24 mouse cellular contexts compared by ENCODE assay signal in the genomic region with DNA sequence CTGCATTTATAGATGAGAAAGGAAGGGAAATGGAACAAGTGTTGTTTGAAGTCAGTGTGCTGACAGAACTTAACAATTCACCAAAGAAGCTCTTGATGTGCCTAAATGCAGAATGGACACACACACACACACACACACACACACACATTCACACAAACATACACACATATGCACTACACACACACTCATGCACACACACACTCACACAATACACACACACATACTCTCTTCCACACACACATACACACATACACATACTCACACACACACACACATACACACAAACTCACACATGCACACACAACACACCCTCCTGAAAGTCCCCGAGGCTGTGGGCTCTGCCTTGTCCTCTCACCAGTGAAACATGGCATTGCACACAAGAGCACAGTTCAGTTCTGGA. TPM values are rescaled to one million over a fixed set of nuclear protein-coding genes. Genes with fewer than 3 reads are reported as not detected.
DNase-seq lines count a peak whose midpoint lies in the region; ATAC-seq and TF ChIP-seq lines count a peak whose summit lies in the region.
"Had no signal": no experiment of that assay in that cellular context is flagged by ENCODE, and none has a peak within 500 bp of the region (broad histone marks: within the 10 kb centered on the region; RNA-seq: fewer than 3 reads in every experiment).

No protein-coding gene starts in this region.

- no peak overlapping the region for H3K27ac ChIP-seq in forebrain, embryonic 11.5 days (ENCODE audit: low read depth, low read length)
- no peak overlapping the region for H3K27ac ChIP-seq in forebrain, postnatal 0 days (ENCODE audit: low read depth, low read length)
- 0 out of 2 replicates have a peak overlapping the region, but pooled peaks have one; percentile 34 for H3K27ac ChIP-seq in heart, embryonic 12.5 days (ENCODE audit: poor library complexity, severe bottlenecking)
- H3K27ac ChIP-seq in heart, embryonic 16.5 days (ENCODE audit: low read length), result peak overlapping the region; percentile 62
- H3K27ac ChIP-seq: embryonic facial prominence, embryonic 15.5 days; forebrain, embryonic 10.5 days; forebrain, embryonic 15.5 days; hindbrain, embryonic 10.5 days; hindbrain, embryonic 14.5 days; intestine, embryonic 15.5 days had no signal

- intact Hi-C loops in heart, postnatal 10 days (cut with DNase I), result loop anchor here (5.0 kb wide), 1 partner anchor 82 kb away; no protein-coding TSS in a partner anchor
- intact Hi-C loops in heart, postnatal 36 days (cut with DNase I), result loop anchor here (5.0 kb wide), 1 partner anchor 77 kb away; a partner anchor contains a TSS

- 92% methylated on average over 1 of the region's 1 CpGs for WGBS in forebrain, embryonic 11.5 days
- 85% methylated on average over 1 of the region's 1 CpGs for WGBS in forebrain, postnatal 0 days
- WGBS in heart, embryonic 12.5 days, result 53% methylated on average over 1 of the region's 1 CpGs
- WGBS in heart, embryonic 16.5 days, result 58% methylated on average over 1 of the region's 1 CpGs

- ATAC-seq in forebrain, embryonic 11.5 days (replicated peaks; ENCODE audit: low FRiP score), result no peak
- ATAC-seq in forebrain, postnatal 0 days, result no peak
- no peak for ATAC-seq in heart, embryonic 12.5 days (ENCODE audit: insufficient number of reproducible peaks, low FRiP score)
- no peak for ATAC-seq in heart, embryonic 16.5 days (replicated peaks; ENCODE audit: extremely low read depth, insufficient read depth, low FRiP score)
- ATAC-seq: CD4-positive, CD25-positive, alpha-beta regulatory T cell, adult 4 months; forebrain, embryonic 15.5 days; intestine, embryonic 15.5 days had no signal

- H3K27me3 ChIP-seq in forebrain, embryonic 11.5 days (ENCODE audit: control insufficient read depth, insufficient read depth, low read length), result no peaks in the 10 kb centered on the region
- no peaks in the 10 kb centered on the region for H3K27me3 ChIP-seq in forebrain, postnatal 0 days (ENCODE audit: insufficient read depth, low read length)
- H3K27me3 ChIP-seq in heart, embryonic 12.5 days (replicated peaks), result peaks cover 13% of the 10 kb centered on the region
- peaks cover 3% of the 10 kb centered on the region; the same call in 1 of the 2 replicates for H3K27me3 ChIP-seq in heart, embryonic 16.5 days (ENCODE audit: control insufficient read depth, insufficient read depth, low read length)
- H3K27me3 ChIP-seq: embryonic facial prominence, embryonic 15.5 days; forebrain, embryonic 15.5 days; intestine, embryonic 15.5 days had no signal

- peak; percentile 25 for DNase-seq in forebrain, embryonic 11.5 days (ENCODE audit: low spot score)
- DNase-seq in forebrain, postnatal 0 days, result no peak
- DNase-seq in heart, postnatal 10 days, result no peak
- no peak for DNase-seq in heart, postnatal 36 days
- no peak for DNase-seq in layer of hippocampus, adult 11-12 months (ENCODE audit: low spot score)
- DNase-seq: adrenal gland, postnatal 10 days; B cell, adult 2 months; cerebellum, adult 11 months; cerebellum, adult 8-10 months; cerebellum, postnatal 14 days; embryo, embryonic 11 days; kidney, adult 18-20 months had no signal

- no peak overlapping the region for H3K9ac ChIP-seq in forebrain, embryonic 11.5 days (ENCODE audit: low read length)
- H3K9ac ChIP-seq in forebrain, postnatal 0 days, result no peak overlapping the region
- no peak overlapping the region for H3K9ac ChIP-seq in heart, embryonic 12.5 days
- no peak overlapping the region; the same call in 1 of the 2 replicates for H3K9ac ChIP-seq in heart, embryonic 16.5 days (ENCODE audit: low read length)
- H3K9ac ChIP-seq: embryonic facial prominence, embryonic 15.5 days; forebrain, embryonic 15.5 days; hindbrain, embryonic 14.5 days; intestine, embryonic 15.5 days had no signal

- H3K36me3 ChIP-seq in forebrain, embryonic 11.5 days (ENCODE audit: control insufficient read depth, insufficient read depth, low read length), result no peaks in the 10 kb centered on the region
- no peaks in the 10 kb centered on the region for H3K36me3 ChIP-seq in forebrain, postnatal 0 days (ENCODE audit: insufficient read depth)
- no peaks in the 10 kb centered on the region for H3K36me3 ChIP-seq in heart, embryonic 12.5 days
- no peaks in the 10 kb centered on the region for H3K36me3 ChIP-seq in heart, embryonic 16.5 days (ENCODE audit: control insufficient read depth, insufficient read depth)
- H3K36me3 ChIP-seq: embryonic facial prominence, embryonic 15.5 days; forebrain, embryonic 10.5 days; forebrain, embryonic 15.5 days; hindbrain, embryonic 10.5 days; intestine, embryonic 15.5 days had no signal

- H3K4me3 ChIP-seq in forebrain, embryonic 11.5 days (ENCODE audit: low read depth, low read length), result no peak overlapping the region
- no peak overlapping the region for H3K4me3 ChIP-seq in forebrain, postnatal 0 days (ENCODE audit: low read depth, low read length)
- H3K4me3 ChIP-seq in heart, embryonic 12.5 days, result no peak overlapping the region
- no peak overlapping the region for H3K4me3 ChIP-seq in heart, embryonic 16.5 days (ENCODE audit: low read length)
- H3K4me3 ChIP-seq: embryonic facial prominence, embryonic 15.5 days; erythroblast, embryonic 14.5 days; forebrain, embryonic 10.5 days; forebrain, embryonic 15.5 days; hindbrain, embryonic 10.5 days; intestine, embryonic 15.5 days had no signal

- no peaks in the 10 kb centered on the region for H3K4me1 ChIP-seq in forebrain, embryonic 11.5 days (replicated peaks; ENCODE audit: control insufficient read depth, insufficient read depth, low read length)
- H3K4me1 ChIP-seq in forebrain, postnatal 0 days (ENCODE audit: insufficient read depth), result no peaks in the 10 kb centered on the region
- peaks cover 22% of the 10 kb centered on the region for H3K4me1 ChIP-seq in heart, embryonic 12.5 days (replicated peaks)
- peaks cover 8% of the 10 kb centered on the region; the same call in 1 of the 2 replicates for H3K4me1 ChIP-seq in heart, embryonic 16.5 days (ENCODE audit: control insufficient read depth, insufficient read depth, low read length)
- H3K4me1 ChIP-seq: embryonic facial prominence, embryonic 15.5 days; forebrain, embryonic 15.5 days; intestine, embryonic 15.5 days had no signal

- no peaks in the 10 kb centered on the region for H3K9me3 ChIP-seq in forebrain, embryonic 11.5 days (ENCODE audit: control insufficient read depth, low read length)
- H3K9me3 ChIP-seq in forebrain, postnatal 0 days (ENCODE audit: low read length), result no peaks in the 10 kb centered on the region
- no peaks in the 10 kb centered on the region for H3K9me3 ChIP-seq in heart, embryonic 12.5 days (replicated peaks)
- no peaks in the 10 kb centered on the region for H3K9me3 ChIP-seq in heart, embryonic 16.5 days (replicated peaks; ENCODE audit: control insufficient read depth, low read length)
- H3K9me3 ChIP-seq: embryonic facial prominence, embryonic 15.5 days; forebrain, embryonic 10.5 days; forebrain, embryonic 15.5 days; hindbrain, embryonic 10.5 days; intestine, embryonic 15.5 days had no signal

- no peak for TF ChIP-seq CTCF in forebrain, postnatal 0 days (IDR thresholded peaks at IDR 0.05; ENCODE audit: low read depth)

- H3K4me2 ChIP-seq in forebrain, embryonic 11.5 days (ENCODE audit: low read depth, low read length, severe bottlenecking), result no peak overlapping the region
- no peak overlapping the region for H3K4me2 ChIP-seq in forebrain, postnatal 0 days (ENCODE audit: low read depth)
- H3K4me2 ChIP-seq in heart, embryonic 12.5 days, result no peak overlapping the region
- H3K4me2 ChIP-seq in heart, embryonic 16.5 days (ENCODE audit: low read depth, low read length), result no peak overlapping the region
- H3K4me2 ChIP-seq: embryonic facial prominence, embryonic 15.5 days; forebrain, embryonic 15.5 days; hindbrain, embryonic 14.5 days; intestine, embryonic 15.5 days had no signal

RNA-seq across cellular contexts. Expression of a gene that starts 26.1 kb away (rescaled TPM):
- polyA plus RNA-seq in forebrain, embryonic 11.5 days (2014; fragmentation: Nextera tagmentation; extraction: Ambion mirVana), result 0.48 and 0.59 TPM in 2 replicates
- total RNA-seq in forebrain, postnatal 0 days (2014; rRNA removed), result 0.24 and 0.54 TPM in 2 replicates
- polyA plus RNA-seq in forebrain, postnatal 0 days (2015; fragmentation: Nextera tagmentation; extraction: Ambion mirVana), result 0.15 and 0.24 TPM in 2 replicates
- 0.47 and 0.55 TPM in 2 replicates for polyA plus RNA-seq in heart, embryonic 12.5 days (2016; fragmentation: Nextera tagmentation; extraction: Ambion mirVana)
- total RNA-seq in heart, postnatal 10 days (2021), result under 1 TPM in 1 of 2 experiments, not detected in 1; 0.05 TPM
- polyA plus RNA-seq in heart, embryonic 16.5 days (2015; fragmentation: Nextera tagmentation; extraction: Ambion mirVana), result 1.5 and 4.5 TPM in 2 replicates
- not detected for total RNA-seq in heart, postnatal 36 days (2021)
- total RNA-seq: common myeloid progenitor, adult 5-6 weeks; granulocyte monocyte progenitor cell, adult 5-6 weeks had no signal
- polyA plus RNA-seq: erythroblast, embryonic 14.5 days had no signal

RNA-seq across cellular contexts. Expression of a gene that starts 51.8 kb away (rescaled TPM):
- polyA plus RNA-seq in forebrain, embryonic 11.5 days (2014; fragmentation: Nextera tagmentation; extraction: Ambion mirVana), result 19.7 and 21.9 TPM in 2 replicates
- 16.0 and 18.3 TPM in 2 replicates for total RNA-seq in forebrain, postnatal 0 days (2014; rRNA removed)
- polyA plus RNA-seq in forebrain, postnatal 0 days (2015; fragmentation: Nextera tagmentation; extraction: Ambion mirVana), result 11.9 and 13.9 TPM in 2 replicates
- 24.3 and 25.8 TPM in 2 replicates for polyA plus RNA-seq in heart, embryonic 12.5 days (2016; fragmentation: Nextera tagmentation; extraction: Ambion mirVana)
- 10 to 100 TPM; 17.8 to 19.2 TPM for total RNA-seq in heart, postnatal 10 days (2021)
- 18.6 and 18.8 TPM in 2 replicates for polyA plus RNA-seq in heart, embryonic 16.5 days (2015; fragmentation: Nextera tagmentation; extraction: Ambion mirVana)
- total RNA-seq in heart, postnatal 36 days (2021), result 10 to 100 TPM; 17.9 to 21.2 TPM

RNA-seq across cellular contexts. Expression of a gene that starts 51.8 kb away (rescaled TPM):
- 30.7 and 31.9 TPM in 2 replicates for polyA plus RNA-seq in forebrain, embryonic 11.5 days (2014; fragmentation: Nextera tagmentation; extraction: Ambion mirVana)
- total RNA-seq in forebrain, postnatal 0 days (2014; rRNA removed), result 22.2 and 23.2 TPM in 2 replicates
- 24.6 and 26.3 TPM in 2 replicates for polyA plus RNA-seq in forebrain, postnatal 0 days (2015; fragmentation: Nextera tagmentation; extraction: Ambion mirVana)
- 20.1 and 21.2 TPM in 2 replicates for polyA plus RNA-seq in heart, embryonic 12.5 days (2016; fragmentation: Nextera tagmentation; extraction: Ambion mirVana)
- 10 to 100 TPM; 14.5 to 15.8 TPM for total RNA-seq in heart, postnatal 10 days (2021)
- polyA plus RNA-seq in heart, embryonic 16.5 days (2015; fragmentation: Nextera tagmentation; extraction: Ambion mirVana), result 19.9 and 22.8 TPM in 2 replicates
- 10 to 100 TPM; 12.5 to 16.3 TPM for total RNA-seq in heart, postnatal 36 days (2021)

Comparison
In these comparisons a context has a peak if more than half of its experiments do, and no peak if none do; other contexts are left out.
1. H3K27ac ChIP-seq: peak in heart, embryonic 12.5 days (single experiment) and heart, embryonic 16.5 days (single experiment); none in forebrain, embryonic 11.5 days (single experiment) and forebrain, postnatal 0 days (single experiment).